Mouse (Mus musculus): ENCODE measurements around the gene Vmn2r15.

Vmn2r15 gene

DNA sequence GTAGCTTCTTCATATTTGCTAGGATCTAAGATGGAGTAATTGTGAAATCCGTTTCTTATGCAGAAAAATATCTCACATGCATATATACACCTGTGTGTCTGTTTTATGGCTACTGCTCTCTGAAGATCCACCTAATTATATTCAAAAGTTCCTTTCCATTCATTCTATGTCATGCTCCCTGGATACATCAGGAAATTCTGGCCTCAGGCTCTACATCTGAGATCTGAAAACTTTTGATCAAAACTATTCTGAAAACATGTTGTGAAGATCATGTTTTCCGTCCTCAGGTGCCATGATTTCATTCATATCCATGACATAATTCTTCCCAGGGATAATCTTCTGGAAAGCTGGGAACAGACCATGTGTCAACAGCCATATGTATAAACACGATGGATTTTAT lies at the start of gene Vmn2r15:
Gene Vmn2r15, minus strand, starts transcription at position 101 of the 400 bp plus-strand sequence.
- no peak for DNase-seq (ENCODE audit: low spot score)

DNA sequence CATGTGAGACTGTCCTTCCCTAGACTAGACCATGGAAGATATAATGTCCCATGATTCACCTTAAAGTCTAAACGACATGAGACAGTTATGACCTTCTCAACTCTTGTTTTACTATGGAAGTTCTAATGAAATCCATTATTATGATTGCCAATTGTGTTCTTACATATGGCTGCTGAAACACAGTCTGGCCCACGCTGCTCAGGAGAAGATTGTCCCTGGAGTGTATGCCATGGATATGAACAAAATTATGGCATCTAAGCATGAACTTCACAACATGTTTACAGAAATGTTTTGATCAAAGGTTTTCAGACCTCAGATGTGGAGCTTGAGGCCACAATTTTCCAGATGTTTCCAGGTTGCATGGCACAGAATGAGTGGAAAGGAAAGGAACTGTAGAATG lies 32.4 kb upstream of the Vmn2r15 start, which contains the start of gene Vmn2r16:
Gene Vmn2r16, plus strand, starts transcription at position 301 of the 400 bp plus-strand sequence.
- no peak for DNase-seq (ENCODE audit: low spot score)

DNA sequence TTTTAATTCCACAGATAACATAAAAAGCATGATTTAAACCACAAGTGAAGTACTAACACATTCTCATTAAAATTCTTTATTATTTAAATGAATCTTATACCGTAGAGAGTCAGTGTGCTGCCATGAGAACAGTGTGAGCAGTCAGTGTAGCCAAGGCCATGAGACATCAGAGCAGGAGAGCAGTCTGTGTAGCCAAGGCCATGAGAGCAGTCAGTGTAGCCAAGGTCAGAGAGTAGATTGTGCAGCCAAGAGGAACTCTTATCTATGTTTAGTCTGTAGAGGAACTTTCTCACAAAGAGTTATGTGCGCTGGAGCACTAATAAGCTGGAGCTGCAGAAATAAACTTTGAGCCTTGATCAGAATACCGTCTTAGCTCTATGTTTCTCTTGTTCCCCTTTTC lies 2.8 kb downstream of the Vmn2r15 start:
- no peak for DNase-seq (ENCODE audit: low spot score)

All from yolk sac, embryonic 10.5 days (tissue).